Mouse (Mus musculus) retina, adult 2 months (tissue): Measurements from ENCODE around the gene Lrp10.
A peak's percentile ranks its signal among the peaks of the same experiment; 100 is the strongest.

Experiments
- DNase-seq: peaks from one replicate; pipeline ENCODE4 v3.0.0-alpha.2; 2012; ENCODE audit warnings: low read depth, low spot score

Gene Lrp10

GRCm38 (mm10) chr14:54475941-54476844 is 12.3 kb downstream of the Lrp10 start, which contains the start of gene Rem2:
TSS of gene Rem2 (plus strand) at chr14:54476100.
- peak; percentile 40 for DNase-seq

- DNase-seq = no peak
These were observed 13.4 kb downstream of the Lrp10 start for GRCm38 (mm10) chr14:54477172-54477909.

- DNase-seq = no peak
These were observed 15.5 kb downstream of the Lrp10 start for GRCm38 (mm10) chr14:54479451-54479920.

- DNase-seq = no peak
These were observed 16.7 kb downstream of the Lrp10 start for GRCm38 (mm10) chr14:54480673-54481072.

GRCm38 (mm10) chr14:54481402-54481801 is 17.5 kb downstream of the Lrp10 start:
- DNase-seq = no peak

GRCm38 (mm10) chr14:54482498-54482897 is 18.6 kb downstream of the Lrp10 start:
- no peak for DNase-seq

GRCm38 (mm10) chr14:54485899-54486298 is 22.0 kb downstream of the Lrp10 start:
- DNase-seq = no peak

- no peak for DNase-seq
These were observed 23.8 kb downstream of the Lrp10 start for GRCm38 (mm10) chr14:54487732-54488131.

GRCm38 (mm10) chr14:54488350-54488749 is 24.4 kb downstream of the Lrp10 start:
- DNase-seq = no peak

- no peak for DNase-seq
These were observed 28.6 kb downstream of the Lrp10 start for GRCm38 (mm10) chr14:54492345-54493131.

GRCm38 (mm10) chr14:54493236-54493635 is 29.3 kb downstream of the Lrp10 start:
- DNase-seq = no peak

GRCm38 (mm10) chr14:54494234-54494633 is 30.3 kb downstream of the Lrp10 start:
- peak; percentile 37 for DNase-seq

- DNase-seq = no peak
These were observed 32.8 kb downstream of the Lrp10 start for GRCm38 (mm10) chr14:54496706-54497105.

- DNase-seq = no peak
These were observed 35.4 kb downstream of the Lrp10 start for GRCm38 (mm10) chr14:54499330-54499729.

GRCm38 (mm10) chr14:54501365-54501764 is 37.4 kb downstream of the Lrp10 start:
- DNase-seq = no peak

- no peak for DNase-seq
These were observed 39.2 kb downstream of the Lrp10 start for GRCm38 (mm10) chr14:54503092-54503491.

GRCm38 (mm10) chr14:54509774-54510173 is 45.8 kb downstream of the Lrp10 start:
- DNase-seq = no peak

GRCm38 (mm10) chr14:54516710-54517310 is 52.9 kb downstream of the Lrp10 start:
- DNase-seq = no peak
